Mouse (Mus musculus): ENCODE data around the gene Sh2b1.
A peak's percentile ranks its signal among the peaks of the same experiment; 100 is the strongest.

Sh2b1 gene

DNA sequence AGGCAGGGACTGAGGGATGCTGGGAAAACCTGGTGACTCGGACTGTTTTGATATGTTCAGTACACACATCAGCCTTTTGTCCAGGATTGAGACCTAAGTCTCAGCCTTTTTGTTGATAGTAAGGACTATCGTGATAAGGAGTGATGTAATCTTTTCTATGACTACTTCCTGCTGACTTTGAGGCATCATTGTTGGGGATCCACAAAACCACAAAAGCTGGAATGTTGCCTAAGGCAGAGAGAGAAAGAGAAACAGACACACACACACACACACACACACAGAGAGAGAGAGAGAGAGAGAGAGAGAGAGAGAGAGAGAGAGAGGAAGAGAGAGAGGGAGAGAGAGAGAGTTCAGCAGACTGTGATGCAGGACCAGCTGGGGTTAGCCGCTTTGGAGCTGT lies 56.7 kb downstream of the Sh2b1 start:
- no peak for DNase-seq (ENCODE audit: low spot score)

DNA sequence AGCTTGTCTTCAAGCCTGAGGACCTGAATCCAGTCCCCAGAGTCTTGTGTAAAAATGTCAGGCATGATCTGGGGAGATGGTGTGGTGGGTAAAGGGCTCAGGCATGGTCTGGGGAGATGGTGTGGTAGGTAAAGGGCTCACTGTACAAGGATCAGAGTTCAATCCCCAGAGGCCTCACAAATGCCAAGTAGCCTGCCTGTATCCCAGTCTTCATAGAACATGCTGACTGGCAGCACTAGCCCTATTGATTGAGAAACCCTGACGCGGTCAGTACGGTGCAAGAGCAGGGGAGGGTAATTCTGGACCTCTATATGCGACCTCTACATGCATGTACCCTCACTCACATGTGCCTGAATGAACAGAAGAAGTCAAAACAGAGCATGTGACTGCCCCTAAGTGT lies 57.6 kb downstream of the Sh2b1 start:
- no peak for DNase-seq (ENCODE audit: low spot score)

DNA sequence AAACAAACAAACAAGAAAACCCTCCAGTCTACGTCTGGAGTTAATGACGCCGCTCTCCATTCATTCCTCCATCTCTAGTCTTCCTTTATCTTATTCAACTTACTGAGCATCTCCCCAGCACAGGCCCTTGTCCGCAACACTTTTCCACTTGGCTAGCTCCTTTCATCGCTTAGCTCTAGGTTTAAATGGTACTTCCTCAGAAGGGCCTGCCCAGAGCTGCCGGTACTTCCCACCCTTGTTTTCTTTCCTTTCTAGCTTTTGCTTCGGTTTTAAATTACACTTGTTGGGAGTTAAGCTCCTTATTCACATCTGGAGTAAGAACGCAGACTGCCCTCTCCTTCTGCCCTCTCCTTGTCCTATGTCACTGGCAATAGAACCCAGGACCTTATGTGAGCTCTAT lies 58.2 kb downstream of the Sh2b1 start:
- DNase-seq (ENCODE audit: low spot score): peak; percentile 46

Measured in embryo, embryonic 10.5 days (tissue).